Mouse (Mus musculus) left cerebral cortex, adult 11 months (tissue): ENCODE results near the gene Tll1.
"Not testable (repeated sequence)": the region's sequence is repeated elsewhere in the genome, so short reads cannot be mapped to it uniquely, and the experiment has no call there.

Experiments used
- DNase-seq: peaks from one replicate; pipeline ENCODE4 v3.0.0; 2022; ENCODE audit warnings: low spot score

Gene Tll1

GRCm38 (mm10) chr8:64059867-64060266 lies 146.2 kb downstream of the Tll1 start:
- DNase-seq: no peak

- no peak for DNase-seq
Observed at GRCm38 (mm10) chr8:64057571-64057970, 148.5 kb downstream of the Tll1 start.

GRCm38 (mm10) chr8:64048556-64048955 lies 157.5 kb downstream of the Tll1 start:
- DNase-seq: no peak

GRCm38 (mm10) chr8:64047963-64048505 lies 158.0 kb downstream of the Tll1 start:
- DNase-seq: no peak

DNA sequence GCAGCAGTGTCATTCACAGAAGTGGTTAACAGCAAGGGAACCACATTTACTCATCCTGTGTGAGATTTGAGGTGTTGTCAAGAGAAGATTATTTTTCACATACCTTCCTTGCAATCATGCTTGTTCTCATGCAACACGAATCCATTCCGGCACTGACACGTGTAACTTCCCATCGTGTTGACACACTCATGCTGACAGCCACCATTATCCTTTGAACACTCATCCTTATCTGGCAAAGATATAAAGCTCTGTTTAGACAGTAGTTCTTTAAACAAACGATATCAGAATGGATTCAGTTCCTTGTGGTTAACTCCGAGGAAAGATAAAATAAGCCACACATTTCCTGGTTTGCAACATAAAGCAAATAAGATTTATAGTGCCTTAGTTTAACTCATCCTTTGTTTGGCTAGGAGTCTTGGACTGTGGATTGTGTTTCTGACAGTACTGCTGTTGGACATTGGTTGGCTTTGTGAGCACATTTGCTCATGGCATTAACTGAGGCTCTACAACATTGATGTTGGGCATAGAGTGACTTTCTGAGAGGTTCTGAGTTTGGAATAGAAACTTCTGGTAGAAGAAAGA lies 164.7 kb downstream of the Tll1 start:
- no peak for DNase-seq

DNA sequence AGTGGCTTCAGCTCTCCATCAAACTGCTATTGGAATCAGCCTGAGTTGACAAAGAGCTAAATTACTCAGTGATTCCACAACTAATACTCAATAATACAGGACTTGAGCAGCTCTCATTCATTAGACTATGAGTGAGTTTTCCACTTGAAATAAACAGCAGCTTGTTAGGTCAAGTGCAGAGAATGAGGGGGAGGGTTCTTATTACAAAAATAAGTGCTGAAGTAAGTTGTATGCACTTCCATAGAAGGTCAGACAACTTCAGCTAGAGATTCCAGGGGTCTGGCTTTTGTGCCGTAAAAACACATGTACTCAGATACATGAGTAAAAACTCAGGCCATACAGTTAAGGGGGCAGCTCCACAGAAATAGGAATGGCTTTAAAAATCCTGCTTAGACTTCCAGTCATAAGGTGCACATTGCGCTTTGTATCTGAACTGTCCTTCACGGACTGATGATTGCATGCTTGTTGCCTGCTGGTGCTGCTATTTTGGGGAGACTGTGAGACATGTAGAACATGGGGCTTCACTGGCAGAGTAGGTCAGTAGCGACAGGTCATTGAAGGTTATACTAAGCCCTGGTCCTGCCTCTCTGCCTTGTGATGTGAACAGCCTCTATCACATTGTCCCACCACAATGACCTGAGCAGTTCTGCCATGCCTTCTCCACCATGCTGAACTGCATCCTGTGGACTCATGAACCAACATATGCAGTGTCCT lies 175.2 kb downstream of the Tll1 start:
- DNase-seq: no peak

GRCm38 (mm10) chr8:64030081-64030480 lies 176.0 kb downstream of the Tll1 start:
- DNase-seq: no peak

DNA sequence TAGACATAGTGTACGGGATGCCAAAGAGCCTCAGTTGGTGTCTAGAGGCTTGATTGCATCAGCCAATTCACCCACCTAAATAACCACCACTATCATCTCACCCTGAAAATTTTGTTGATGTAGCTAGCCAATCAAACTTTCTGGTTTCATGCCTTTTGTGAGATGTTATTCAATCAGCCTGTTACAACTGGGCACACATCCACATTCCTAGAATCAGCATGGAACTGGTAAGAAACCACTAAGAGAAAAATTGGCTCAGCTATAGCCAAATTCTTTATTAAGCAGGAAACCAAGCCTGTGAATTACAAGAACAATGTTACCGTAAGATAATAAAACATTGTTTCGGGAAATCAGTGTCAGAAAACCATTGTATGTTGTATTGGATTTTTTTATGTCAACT lies 176.5 kb downstream of the Tll1 start:
- no peak for DNase-seq

GRCm38 (mm10) chr8:64024359-64024758 lies 181.7 kb downstream of the Tll1 start:
- no peak for DNase-seq

GRCm38 (mm10) chr8:64023579-64023978 lies 182.5 kb downstream of the Tll1 start:
- DNase-seq: no peak

DNA sequence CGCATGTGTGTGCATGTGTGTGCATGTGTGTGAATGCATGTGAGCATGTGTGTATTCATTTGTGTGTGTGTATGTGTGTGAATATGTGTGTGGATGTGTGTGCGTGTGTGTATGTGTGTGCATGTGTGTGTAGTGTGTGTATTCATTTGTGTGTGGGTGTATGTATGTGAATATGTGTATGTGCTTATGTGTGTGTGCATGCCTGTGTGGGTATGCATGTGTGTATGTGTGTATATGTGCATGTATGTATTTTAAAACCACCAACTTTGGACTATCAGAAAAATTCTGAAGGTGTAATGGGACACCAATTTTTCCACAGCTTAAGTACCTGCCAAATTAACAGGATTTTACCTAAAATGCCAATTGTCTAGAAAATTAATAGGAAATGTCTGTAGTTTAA lies 183.0 kb downstream of the Tll1 start:
- no peak for DNase-seq

- not testable (repeated sequence) for DNase-seq
Observed at GRCm38 (mm10) chr8:63970612-63971391, 235.3 kb downstream of the Tll1 start.
